Mouse (Mus musculus): ENCODE measurements around the gene Pde7b.

- TF ChIP-seq CTCF (IDR thresholded peaks at IDR 0.05; ENCODE audit: borderline replicate concordance, extremely low read depth, insufficient read depth, insufficient read length) (no peak), POLR2A (IDR thresholded peaks at IDR 0.05; ENCODE audit: borderline replicate concordance, extremely low read depth, insufficient read depth, insufficient read length, poor library complexity, severe bottlenecking) (no peak)
Observed at GRCm38 (mm10) chr10:20390568-20390967, 334.3 kb downstream of the Pde7b start.

Measured in brain, embryonic 14.5 days (tissue).